Mouse (Mus musculus) kidney, adult 2 months (tissue): ENCODE measurements at regions not wholly inside any gene's neighbourhood (a gene's known extent, or its start where the extent isn't known, plus 50 kb on each side); places are given as distances from the start of the nearest gene placed in this dataset.
A peak's percentile ranks its signal among the peaks of the same experiment; 100 is the strongest.

Experiments
- CTCF ChIP-seq: fragments of 200-500 bp; conservative IDR thresholded peaks from 2 replicates; pipeline ENCODE4 v1.5.1; 2011; ENCODE audit warnings: low read depth, mild to moderate bottlenecking, control low read depth, low read length, moderate library complexity, mixed read lengths; ENCODE audit not compliant: insufficient read depth, insufficient read length
- POLR2A ChIP-seq: fragments of 200-500 bp; IDR thresholded peaks from one replicate; pipeline ENCODE4 v1.6.1; 2011; ENCODE audit warnings: low read depth, low read length, control low read depth

- TF ChIP-seq CTCF: peak; percentile 86
- TF ChIP-seq POLR2A: no peak
Observed at GRCm38 (mm10) chrX:50657835-50658565, 182.8 kb upstream of the Stk26 start.
